28 mouse cellular contexts compared by ENCODE assay signal in the genomic region with DNA sequence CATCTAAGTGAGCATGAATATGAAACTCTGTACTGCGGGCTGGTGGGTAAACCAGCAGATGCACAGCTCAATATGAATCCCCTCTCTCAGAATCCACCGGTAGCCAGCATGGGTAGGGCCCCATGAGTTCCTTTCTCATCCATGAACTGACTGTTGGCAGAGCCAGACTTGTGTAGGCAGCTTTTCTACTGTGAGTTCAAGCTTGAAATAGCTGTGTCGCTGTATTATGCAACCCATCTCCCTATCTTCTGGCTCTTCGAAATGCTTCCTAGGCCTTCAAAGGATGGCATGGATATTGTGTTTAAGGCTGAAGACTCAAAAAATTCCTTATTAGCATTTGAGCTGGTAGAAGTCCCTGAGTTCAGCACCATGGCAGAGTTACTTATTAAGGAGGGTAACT. TPM values are rescaled to one million over a fixed set of nuclear protein-coding genes. Genes with fewer than 3 reads are reported as not detected.
DNase-seq lines count a peak whose midpoint lies in the region; TF ChIP-seq lines count a peak whose summit lies in the region.
"Had no signal": no experiment of that assay in that cellular context is flagged by ENCODE, and none has a peak within 500 bp of the region (broad histone marks: within the 10 kb centered on the region; RNA-seq: fewer than 3 reads in every experiment).

No protein-coding gene starts in this region.

- intact Hi-C loops in left cerebral cortex, postnatal 14 days (cut with DNase I) = no loop called here

- TF ChIP-seq CTCF in lung, adult 2 months (IDR thresholded peaks at IDR 0.05; ENCODE audit: insufficient read depth, low read length) = no peak

- WGBS in lung, adult 2 months = 86% methylated on average over 4 of the region's 4 CpGs

- no peak overlapping the region for H3K4me3 ChIP-seq in lung, adult 2 months (replicated peaks; ENCODE audit: extremely low read depth, low read depth, low read length)
- H3K4me3 ChIP-seq: embryonic facial prominence, embryonic 13.5 days; forebrain, embryonic 10.5 days; forebrain, embryonic 15.5 days; hindbrain, embryonic 13.5 days; limb, embryonic 10.5 days; limb, embryonic 15.5 days; lung, embryonic 15.5 days; midbrain, embryonic 10.5 days; midbrain, embryonic 15.5 days; neural tube, embryonic 15.5 days had no signal

- TF ChIP-seq POLR2A in lung, adult 2 months (IDR thresholded peaks at IDR 0.05; ENCODE audit: borderline replicate concordance, extremely low read depth, low read depth, low read length) = no peak

- H3K4me1 ChIP-seq in lung, adult 2 months (ENCODE audit: control insufficient read depth, insufficient read depth, low read length) = peaks cover 7% of the 10 kb centered on the region
- H3K4me1 ChIP-seq: embryonic facial prominence, embryonic 13.5 days; forebrain, embryonic 10.5 days; forebrain, embryonic 15.5 days; hindbrain, embryonic 13.5 days; limb, embryonic 10.5 days; limb, embryonic 15.5 days; lung, embryonic 15.5 days; midbrain, embryonic 10.5 days; midbrain, embryonic 15.5 days; neural tube, embryonic 15.5 days had no signal

- DNase-seq in frontal cortex, adult 2 months (ENCODE audit: extremely low spot score in 1 of 2, low spot score in 1 of 2) = peak; percentile 38 to 54
- no peak for DNase-seq in frontal cortex, postnatal 14 days (ENCODE audit: low spot score in 2 of 2)
- DNase-seq in left cerebral cortex, adult 18-20 months (ENCODE audit: low spot score in 2 of 2) = peak; percentile 12 to 39
- no peak for DNase-seq in left cerebral cortex, postnatal 14 days (ENCODE audit: low spot score in 2 of 2)
- peak; percentile 7 to 28 for DNase-seq in right cerebral cortex, postnatal 36 days (ENCODE audit: low spot score in 2 of 2)
- DNase-seq in right cerebral cortex, postnatal 10 days (ENCODE audit: low spot score in 2 of 2) = no peak
- DNase-seq in lung, adult 2 months = no peak
- DNase-seq: adrenal gland, postnatal 10 days; cerebellum, adult 11 months; cerebellum, adult 9-10 months; cerebellum, postnatal 36 days; gastrocnemius, postnatal 25 days; heart, adult 18-20 months; heart, postnatal 36 days; kidney, adult 8-10 months; kidney, postnatal 4 days; spleen, adult 18-20 months; thymus, postnatal 4 days had no signal

RNA-seq across cellular contexts. Expression of gene Dpp4, which starts 23.2 kb away (rescaled TPM):
- 1.7 and 1.9 TPM in 2 replicates for polyA plus RNA-seq in frontal cortex, adult 2 months (2012; rRNA removed)
- 1 to 10 TPM; 2.0 to 3.5 TPM for total RNA-seq in left cerebral cortex, adult 18-20 months (2021)
- 1 to 10 TPM; 3.4 TPM for total RNA-seq in left cerebral cortex, postnatal 14 days (2021)
- polyA plus RNA-seq in lung, adult 2 months (2012; rRNA removed) = 18.4 and 24.1 TPM in 2 replicates

Comparison
In these comparisons a context has a peak if more than half of its experiments do, and no peak if none do; other contexts are left out.
1. DNase-seq: peak in frontal cortex, adult 2 months (2 of 2), left cerebral cortex, adult 18-20 months (2 of 2) and right cerebral cortex, postnatal 36 days (2 of 2); none in frontal cortex, postnatal 14 days (0 of 2), left cerebral cortex, postnatal 14 days (0 of 2), right cerebral cortex, postnatal 10 days (0 of 2) and lung, adult 2 months (single experiment).